Comparison of ENCODE assay signal across 18 mouse cellular contexts in the genomic region with DNA sequence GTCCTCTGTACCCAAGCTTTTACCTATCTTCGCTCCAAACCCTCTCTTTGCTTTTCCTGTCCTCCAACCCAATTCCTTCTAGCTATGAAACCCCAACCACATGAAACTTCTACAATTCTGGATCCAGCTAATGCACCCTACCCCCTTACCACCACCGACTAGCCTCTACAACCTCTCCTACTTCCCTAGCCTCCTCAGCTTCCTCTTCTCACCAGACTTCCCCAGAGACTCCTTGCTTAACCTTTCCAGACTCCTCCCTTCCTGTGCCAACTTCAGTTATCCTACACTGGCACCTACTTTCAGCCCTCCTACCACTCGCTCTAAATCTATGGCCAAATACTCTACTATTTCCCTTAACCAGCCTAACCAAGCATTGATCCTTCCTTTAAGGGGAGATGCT.
"Had no signal": no experiment of that assay in that cellular context is flagged by ENCODE, and none has a peak within 500 bp of the region (broad histone marks: within the 10 kb centered on the region; RNA-seq: fewer than 3 reads in every experiment).

No protein-coding gene starts in this region.

- DNase-seq: kidney, adult 11 months; kidney, adult 8-10 months; kidney, postnatal 10 days; kidney, postnatal 36 days; layer of hippocampus, postnatal 36 days; liver, embryonic 13.5 days; midbrain, embryonic 14.5 days; retina, postnatal 1 day; right cerebral cortex, postnatal 25 days; thymus, adult 18-20 months; thymus, postnatal 36 days had no signal

- H3K36me3 ChIP-seq: intestine, embryonic 15.5 days; kidney, embryonic 15.5 days; liver, embryonic 13.5 days; neural tube, embryonic 12.5 days; neural tube, embryonic 15.5 days had no signal

- H3K4me2 ChIP-seq: intestine, embryonic 15.5 days; kidney, embryonic 15.5 days; liver, embryonic 13.5 days; midbrain, embryonic 11.5 days; neural tube, embryonic 12.5 days; neural tube, embryonic 15.5 days had no signal

- H3K4me3 ChIP-seq: intestine, embryonic 15.5 days; kidney, embryonic 15.5 days; left cerebral cortex, adult 2 months; liver, embryonic 13.5 days; neural tube, embryonic 12.5 days; neural tube, embryonic 15.5 days had no signal

- H3K4me1 ChIP-seq: intestine, embryonic 15.5 days; kidney, embryonic 15.5 days; liver, embryonic 13.5 days; neural tube, embryonic 12.5 days; neural tube, embryonic 15.5 days had no signal

- H3K9ac ChIP-seq: intestine, embryonic 15.5 days; kidney, embryonic 15.5 days; liver, embryonic 13.5 days; neural tube, embryonic 12.5 days; neural tube, embryonic 15.5 days had no signal

- ATAC-seq: intestine, embryonic 15.5 days had no signal

- H3K27ac ChIP-seq: intestine, embryonic 15.5 days; kidney, embryonic 15.5 days; left cerebral cortex, adult 2 months; liver, embryonic 13.5 days; macrophage; neural tube, embryonic 12.5 days; neural tube, embryonic 15.5 days had no signal

- H3K9me3 ChIP-seq: intestine, embryonic 15.5 days; kidney, embryonic 15.5 days; liver, embryonic 13.5 days; neural tube, embryonic 12.5 days; neural tube, embryonic 15.5 days had no signal

- H3K27me3 ChIP-seq: intestine, embryonic 15.5 days; kidney, embryonic 15.5 days; liver, embryonic 13.5 days; neural tube, embryonic 12.5 days; neural tube, embryonic 15.5 days had no signal
